Mouse (Mus musculus): Measurements from ENCODE around the gene Arhgap15. TPM values are rescaled to one million over a fixed set of nuclear protein-coding genes. Genes with fewer than 3 reads are reported as not detected.
A peak's percentile ranks its signal among the peaks of the same experiment; 100 is the strongest.
"Not testable (repeated sequence)": the region's sequence is repeated elsewhere in the genome, so short reads cannot be mapped to it uniquely, and the experiment has no call there.

The Arhgap15 gene
- polyA plus RNA-seq (2016; fragmentation: Nextera tagmentation; extraction: Ambion mirVana): 0.60 and 0.75 TPM in 2 replicates

DNA sequence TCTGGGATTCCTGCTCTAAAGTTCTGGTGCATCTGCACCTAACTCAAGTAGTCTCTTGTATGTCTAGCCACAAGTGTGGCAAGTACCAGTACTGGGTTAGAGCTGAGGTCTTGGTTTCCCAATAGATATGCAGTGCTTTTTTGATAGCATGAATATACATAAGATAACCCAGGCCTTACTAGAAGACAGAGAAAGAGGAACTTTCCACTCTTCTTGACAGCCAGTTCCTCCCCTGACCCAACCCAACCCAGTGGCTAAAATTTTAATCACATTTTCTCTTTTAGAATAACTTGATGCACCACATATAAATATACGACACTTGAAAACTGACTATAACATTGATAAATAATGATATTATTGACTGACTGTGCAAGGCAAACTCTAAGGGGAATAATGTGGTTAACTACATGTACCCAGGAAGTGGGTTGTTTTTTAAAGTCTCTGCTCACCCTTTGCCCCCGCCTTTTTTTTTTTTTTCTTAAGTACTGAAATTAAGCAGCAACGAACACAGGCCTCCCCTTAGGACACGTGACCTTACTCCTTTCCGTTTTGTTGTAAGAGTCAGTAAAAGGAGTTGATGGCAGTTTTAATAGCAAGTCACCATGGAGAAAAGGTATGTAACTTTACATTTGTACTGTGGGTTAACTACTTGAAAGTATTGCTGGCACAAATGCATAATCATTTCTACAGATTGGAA, at the start of gene Arhgap15:
Arhgap15 (plus strand) TSS at position 538 of the 697 bp plus-strand sequence.
- Histone ChIP-seq H3K4me3 (no peak within 1 kb of the TSS), H3K4me2 (replicated peaks) (no peak within 1 kb of the TSS), H3K27me3 (no peaks in the 10 kb centered on the region), H3K4me1 (no peaks in the 10 kb centered on the region), H3K9me3 (no peaks in the 10 kb centered on the region), H3K36me3 (no peaks in the 10 kb centered on the region), H3K9ac (no peak within 1 kb of the TSS), H3K27ac (no peak within 1 kb of the TSS)
- 59% methylated on average over 5 of the region's 5 CpGs for WGBS
- ATAC-seq (ENCODE audit: insufficient number of reproducible peaks, insufficient read depth, low FRiP score, low TSS enrichment): no peak

GRCm38 (mm10) chr2:43712611-43713138, 35.9 kb upstream of the Arhgap15 start:
- Histone ChIP-seq H3K4me2 (replicated peaks) (no peak overlapping the region), H3K4me3 (no peak overlapping the region), H3K27ac (no peak overlapping the region), H3K9me3 (no peaks in the 10 kb centered on the region), H3K4me1 (no peaks in the 10 kb centered on the region), H3K27me3 (no peaks in the 10 kb centered on the region), H3K9ac (no peak overlapping the region), H3K36me3 (no peaks in the 10 kb centered on the region)
- ATAC-seq (ENCODE audit: insufficient number of reproducible peaks, insufficient read depth, low FRiP score, low TSS enrichment): no peak
- 87% methylated on average over 2 of the region's 2 CpGs for WGBS

- 0 out of 2 replicates have a peak, but pooled peaks have one; percentile 47 for ATAC-seq (ENCODE audit: insufficient number of reproducible peaks, insufficient read depth, low FRiP score, low TSS enrichment)
- Histone ChIP-seq H3K4me2 (replicated peaks) (peak overlapping the region; percentile 32), H3K36me3 (no peaks in the 10 kb centered on the region), H3K9ac (no peak overlapping the region), H3K9me3 (no peaks in the 10 kb centered on the region), H3K4me3 (no peak overlapping the region), H3K27me3 (no peaks in the 10 kb centered on the region), H3K27ac (no peak overlapping the region), H3K4me1 (no peaks in the 10 kb centered on the region)
- WGBS: 20% methylated on average over 14 of the region's 14 CpGs
Measured at GRCm38 (mm10) chr2:43722446-43723103, 26.0 kb upstream of the Arhgap15 start.

DNA sequence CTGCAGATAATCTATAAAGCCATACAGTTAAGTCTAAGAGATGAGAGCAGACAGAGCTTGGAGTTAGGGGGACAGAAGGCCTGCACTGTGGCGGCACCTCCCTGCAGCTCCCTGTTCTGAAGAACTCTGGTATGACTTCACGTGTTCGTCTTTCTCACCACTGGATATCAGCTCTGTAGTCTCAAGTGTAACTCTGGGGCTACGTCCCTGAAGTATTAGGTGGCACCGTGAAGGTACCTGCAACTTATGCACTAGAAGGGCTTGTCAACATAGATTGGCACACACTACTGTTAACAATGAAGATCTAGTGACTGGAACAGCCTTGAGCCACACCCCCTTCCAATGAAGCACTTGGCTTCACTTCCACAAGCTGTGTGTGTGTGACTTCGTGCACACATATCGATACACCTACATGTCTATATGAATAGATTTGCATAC, 25.5 kb upstream of the Arhgap15 start:
- H3K9ac ChIP-seq: no peak overlapping the region
- no peaks in the 10 kb centered on the region for H3K36me3 ChIP-seq
- no peaks in the 10 kb centered on the region for H3K27me3 ChIP-seq
- H3K9me3 ChIP-seq: no peaks in the 10 kb centered on the region
- 55% methylated on average over 7 of the region's 7 CpGs for WGBS
- H3K4me3 ChIP-seq: no peak overlapping the region
- 0 out of 2 replicates have a peak, but pooled peaks have one; percentile 28 for ATAC-seq (ENCODE audit: insufficient number of reproducible peaks, insufficient read depth, low FRiP score, low TSS enrichment)
- H3K4me2 ChIP-seq (replicated peaks): peak overlapping the region; percentile 32
- H3K4me1 ChIP-seq: no peaks in the 10 kb centered on the region
- H3K27ac ChIP-seq: no peak overlapping the region

DNA sequence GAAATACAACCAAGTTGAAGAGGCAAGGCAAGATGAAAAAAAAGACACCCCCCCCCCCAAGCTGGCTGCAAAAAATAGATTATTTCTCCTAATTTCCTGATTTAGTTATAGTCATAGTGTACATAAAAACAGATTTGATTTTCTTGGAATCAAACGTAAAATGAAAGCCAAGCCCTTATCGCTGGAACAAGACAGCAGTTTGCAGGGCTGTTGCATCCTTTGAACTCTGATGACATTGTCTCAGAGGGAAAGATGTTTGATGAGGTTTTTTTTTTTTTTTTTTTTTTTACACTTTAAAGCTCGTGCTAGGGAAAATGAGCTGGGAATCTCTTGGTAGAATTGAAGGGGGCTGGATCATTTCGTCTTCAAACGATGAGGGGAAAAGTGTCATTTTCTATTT, 21.4 kb upstream of the Arhgap15 start:
- no peaks in the 10 kb centered on the region for H3K27me3 ChIP-seq
- H3K4me2 ChIP-seq (replicated peaks): no peak overlapping the region
- H3K9ac ChIP-seq: no peak overlapping the region
- no peak overlapping the region for H3K27ac ChIP-seq
- no peaks in the 10 kb centered on the region for H3K9me3 ChIP-seq
- H3K36me3 ChIP-seq: no peaks in the 10 kb centered on the region
- 61% methylated on average over 5 of the region's 5 CpGs for WGBS
- H3K4me3 ChIP-seq: no peak overlapping the region
- H3K4me1 ChIP-seq: no peaks in the 10 kb centered on the region
- ATAC-seq (ENCODE audit: insufficient number of reproducible peaks, insufficient read depth, low FRiP score, low TSS enrichment): no peak

DNA sequence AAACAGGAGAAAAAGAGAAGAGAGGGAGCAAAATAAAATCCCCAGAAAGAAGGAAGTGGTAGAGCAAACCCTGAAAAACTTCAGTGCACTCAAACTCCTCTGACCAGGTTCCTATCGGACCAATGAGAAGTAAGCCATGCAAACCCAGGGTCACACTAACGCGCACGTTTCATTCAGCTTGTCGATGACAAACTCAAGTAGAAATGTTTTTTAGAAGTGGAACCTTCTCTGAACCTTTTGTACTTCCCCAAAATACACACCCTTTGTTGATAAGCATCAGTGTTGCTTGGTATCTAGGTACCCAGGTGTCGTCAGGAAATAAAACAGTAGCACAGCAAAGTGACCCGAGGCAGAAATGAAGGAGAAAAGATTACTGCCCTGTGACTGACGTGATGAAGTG, 20.9 kb upstream of the Arhgap15 start:
- Histone ChIP-seq H3K27ac (no peak overlapping the region), H3K36me3 (no peaks in the 10 kb centered on the region), H3K4me2 (replicated peaks) (no peak overlapping the region), H3K4me1 (no peaks in the 10 kb centered on the region), H3K9me3 (no peaks in the 10 kb centered on the region), H3K27me3 (no peaks in the 10 kb centered on the region), H3K9ac (no peak overlapping the region), H3K4me3 (no peak overlapping the region)
- no peak for ATAC-seq (ENCODE audit: insufficient number of reproducible peaks, insufficient read depth, low FRiP score, low TSS enrichment)
- WGBS: 83% methylated on average over 8 of the region's 8 CpGs

GRCm38 (mm10) chr2:43728831-43729230, 19.8 kb upstream of the Arhgap15 start:
- no peaks in the 10 kb centered on the region for H3K9me3 ChIP-seq
- no peak for ATAC-seq (ENCODE audit: insufficient number of reproducible peaks, insufficient read depth, low FRiP score, low TSS enrichment)
- H3K27me3 ChIP-seq: no peaks in the 10 kb centered on the region
- 87% methylated on average over 3 of the region's 3 CpGs for WGBS
- no peaks in the 10 kb centered on the region for H3K36me3 ChIP-seq
- no peak overlapping the region for H3K4me3 ChIP-seq
- no peak overlapping the region for H3K27ac ChIP-seq
- no peak overlapping the region for H3K4me2 ChIP-seq (replicated peaks)
- H3K9ac ChIP-seq: no peak overlapping the region
- no peaks in the 10 kb centered on the region for H3K4me1 ChIP-seq

GRCm38 (mm10) chr2:43732396-43732795, 16.2 kb upstream of the Arhgap15 start:
- Histone ChIP-seq H3K4me3 (no peak overlapping the region), H3K4me2 (replicated peaks) (no peak overlapping the region), H3K9me3 (no peaks in the 10 kb centered on the region), H3K36me3 (no peaks in the 10 kb centered on the region), H3K27me3 (no peaks in the 10 kb centered on the region), H3K9ac (no peak overlapping the region), H3K4me1 (no peaks in the 10 kb centered on the region), H3K27ac (no peak overlapping the region)
- WGBS: 46% methylated on average over 3 of the region's 3 CpGs
- no peak for ATAC-seq (ENCODE audit: insufficient number of reproducible peaks, insufficient read depth, low FRiP score, low TSS enrichment)

- WGBS: 91% methylated on average over 4 of the region's 4 CpGs
- not testable (repeated sequence) for H3K4me1 ChIP-seq; H3K9ac ChIP-seq; H3K36me3 ChIP-seq; H3K9me3 ChIP-seq; H3K27ac ChIP-seq; H3K4me2 ChIP-seq (replicated peaks); H3K4me3 ChIP-seq; ATAC-seq (ENCODE audit: insufficient number of reproducible peaks, insufficient read depth, low FRiP score, low TSS enrichment); H3K27me3 ChIP-seq
Measured at GRCm38 (mm10) chr2:43735071-43735470, 13.6 kb upstream of the Arhgap15 start.

DNA sequence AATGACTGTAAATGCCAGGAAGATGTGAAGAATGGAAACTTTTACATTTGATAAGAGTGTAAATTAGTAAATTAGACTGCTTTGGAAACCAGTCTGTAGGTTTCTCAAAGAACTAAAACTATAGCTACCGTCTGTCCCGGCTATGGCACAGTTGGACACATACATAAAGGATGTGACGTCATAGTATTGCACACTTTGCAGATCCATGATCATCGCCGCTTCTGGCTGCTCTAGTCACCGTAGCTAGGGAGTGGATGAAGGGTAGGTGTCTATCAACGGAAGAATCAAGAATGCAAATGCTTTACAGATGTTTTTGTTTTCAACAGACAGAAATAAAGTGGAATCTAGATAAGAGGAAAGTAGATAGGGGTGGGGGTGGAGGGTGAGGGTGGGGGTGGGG, 11.1 kb upstream of the Arhgap15 start:
- H3K9me3 ChIP-seq: no peaks in the 10 kb centered on the region
- no peaks in the 10 kb centered on the region for H3K4me1 ChIP-seq
- no peak overlapping the region for H3K4me3 ChIP-seq
- H3K4me2 ChIP-seq (replicated peaks): no peak overlapping the region
- H3K36me3 ChIP-seq: no peaks in the 10 kb centered on the region
- H3K9ac ChIP-seq: no peak overlapping the region
- H3K27me3 ChIP-seq: no peaks in the 10 kb centered on the region
- ATAC-seq (ENCODE audit: insufficient number of reproducible peaks, insufficient read depth, low FRiP score, low TSS enrichment): no peak
- 82% methylated on average over 7 of the region's 7 CpGs for WGBS
- no peak overlapping the region for H3K27ac ChIP-seq

GRCm38 (mm10) chr2:43738562-43739112, 10.0 kb upstream of the Arhgap15 start:
- H3K27me3 ChIP-seq: no peaks in the 10 kb centered on the region
- ATAC-seq (ENCODE audit: insufficient number of reproducible peaks, insufficient read depth, low FRiP score, low TSS enrichment): no peak
- no peak overlapping the region for H3K27ac ChIP-seq
- WGBS: 80% methylated on average over 10 of the region's 10 CpGs
- no peaks in the 10 kb centered on the region for H3K9me3 ChIP-seq
- H3K4me2 ChIP-seq (replicated peaks): no peak overlapping the region
- no peak overlapping the region for H3K4me3 ChIP-seq
- no peak overlapping the region for H3K9ac ChIP-seq
- no peaks in the 10 kb centered on the region for H3K36me3 ChIP-seq
- no peaks in the 10 kb centered on the region for H3K4me1 ChIP-seq
